Mouse (Mus musculus) heart, postnatal 4 days (tissue): ENCODE measurements around the gene Col15a1. TPM values are rescaled to one million over a fixed set of nuclear protein-coding genes. Genes with fewer than 3 reads are reported as not detected.

Source experiments
- DNase-seq: peaks from one replicate; pipeline ENCODE4 v3.0.0; 2021
- total RNA-seq, 2 experiments: library from RNA; stranded (reverse); gene quantifications; 2 replicates each; pipeline ENCODE4 v1.2.3; 2021

Col15a1 gene
- total RNA-seq, 2 experiments from 2014 or later: 165 to 183 TPM

- no peak for DNase-seq
Observed at GRCm38 (mm10) chr4:47274911-47275310, 67.0 kb downstream of the Col15a1 start.

GRCm38 (mm10) chr4:47278397-47278796 lies 70.4 kb downstream of the Col15a1 start:
- DNase-seq: no peak

- DNase-seq: no peak
Observed at GRCm38 (mm10) chr4:47279085-47279707, 71.2 kb downstream of the Col15a1 start.

GRCm38 (mm10) chr4:47280126-47280525 lies 72.2 kb downstream of the Col15a1 start:
- no peak for DNase-seq

- no peak for DNase-seq
Observed at GRCm38 (mm10) chr4:47281920-47282682, 74.1 kb downstream of the Col15a1 start.

DNA sequence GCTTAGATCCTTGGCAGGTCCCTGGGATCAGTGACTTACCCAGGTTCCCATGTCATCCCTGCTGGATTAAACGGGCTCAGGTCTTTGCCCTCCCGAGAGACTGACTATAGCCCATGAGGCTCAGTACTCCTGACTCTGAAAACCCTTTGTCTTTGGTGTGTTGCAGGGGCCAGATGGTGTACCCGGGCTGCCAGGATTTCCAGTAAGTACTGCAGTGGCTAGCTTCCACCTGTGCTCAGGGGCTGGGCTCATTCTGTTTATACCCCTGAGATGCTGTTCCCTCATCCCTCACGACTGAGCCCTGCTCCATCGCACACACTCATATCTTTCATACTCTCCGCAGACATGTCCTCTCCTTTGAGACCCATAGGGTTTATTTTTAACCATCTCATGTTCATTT lies 76.3 kb downstream of the Col15a1 start:
- no peak for DNase-seq

- DNase-seq: peak; percentile 44
Observed at GRCm38 (mm10) chr4:47284874-47285273, 76.9 kb downstream of the Col15a1 start.

- DNase-seq: no peak
Observed at GRCm38 (mm10) chr4:47286599-47287147, 78.7 kb downstream of the Col15a1 start.

GRCm38 (mm10) chr4:47287468-47287867 lies 79.5 kb downstream of the Col15a1 start:
- no peak for DNase-seq

DNA sequence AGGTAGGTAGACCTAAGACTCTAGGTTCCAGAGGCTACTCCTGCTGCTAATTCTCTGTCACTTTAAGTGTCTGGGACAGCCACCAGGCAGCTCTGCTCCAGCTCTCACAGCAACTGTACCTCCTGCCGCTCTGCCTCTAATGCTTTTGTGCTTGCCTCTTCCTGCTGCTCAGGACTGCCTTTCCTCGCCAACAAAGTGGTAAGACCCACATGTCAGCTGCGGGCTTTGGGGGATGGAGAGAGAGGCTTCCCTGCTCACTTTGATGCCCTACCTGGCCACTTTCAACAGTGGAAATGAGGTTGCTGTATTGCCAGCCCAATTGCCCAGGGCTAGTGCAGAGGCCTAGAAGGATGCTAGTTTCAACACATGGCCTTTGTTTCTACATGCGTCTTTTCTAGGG lies 80.3 kb downstream of the Col15a1 start:
- no peak for DNase-seq

- DNase-seq: no peak
Observed at GRCm38 (mm10) chr4:47289526-47289925, 81.6 kb downstream of the Col15a1 start.

- no peak for DNase-seq
Observed at GRCm38 (mm10) chr4:47290448-47290847, 82.5 kb downstream of the Col15a1 start.

DNA sequence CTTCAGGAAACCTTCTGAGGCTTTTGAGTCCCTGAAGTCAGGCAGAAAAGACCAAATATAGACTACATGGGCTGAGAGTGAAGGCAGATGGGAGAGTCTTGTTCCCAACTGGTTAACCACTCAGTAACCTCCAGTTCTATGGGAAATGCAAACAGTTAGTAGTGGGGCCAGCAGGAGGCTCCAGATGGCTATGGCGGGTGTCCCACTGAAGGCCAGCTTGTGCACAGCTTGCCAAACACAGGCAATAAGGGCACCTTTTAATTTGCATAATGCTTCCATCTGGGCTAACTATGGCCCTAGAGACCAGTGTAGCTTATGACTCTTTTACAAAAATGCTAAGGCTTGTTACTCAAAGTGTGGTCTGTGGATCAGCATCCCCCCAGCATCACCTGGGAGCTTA lies 83.1 kb downstream of the Col15a1 start:
- no peak for DNase-seq

- no peak for DNase-seq
Observed at GRCm38 (mm10) chr4:47292956-47293355, 85.0 kb downstream of the Col15a1 start.

DNA sequence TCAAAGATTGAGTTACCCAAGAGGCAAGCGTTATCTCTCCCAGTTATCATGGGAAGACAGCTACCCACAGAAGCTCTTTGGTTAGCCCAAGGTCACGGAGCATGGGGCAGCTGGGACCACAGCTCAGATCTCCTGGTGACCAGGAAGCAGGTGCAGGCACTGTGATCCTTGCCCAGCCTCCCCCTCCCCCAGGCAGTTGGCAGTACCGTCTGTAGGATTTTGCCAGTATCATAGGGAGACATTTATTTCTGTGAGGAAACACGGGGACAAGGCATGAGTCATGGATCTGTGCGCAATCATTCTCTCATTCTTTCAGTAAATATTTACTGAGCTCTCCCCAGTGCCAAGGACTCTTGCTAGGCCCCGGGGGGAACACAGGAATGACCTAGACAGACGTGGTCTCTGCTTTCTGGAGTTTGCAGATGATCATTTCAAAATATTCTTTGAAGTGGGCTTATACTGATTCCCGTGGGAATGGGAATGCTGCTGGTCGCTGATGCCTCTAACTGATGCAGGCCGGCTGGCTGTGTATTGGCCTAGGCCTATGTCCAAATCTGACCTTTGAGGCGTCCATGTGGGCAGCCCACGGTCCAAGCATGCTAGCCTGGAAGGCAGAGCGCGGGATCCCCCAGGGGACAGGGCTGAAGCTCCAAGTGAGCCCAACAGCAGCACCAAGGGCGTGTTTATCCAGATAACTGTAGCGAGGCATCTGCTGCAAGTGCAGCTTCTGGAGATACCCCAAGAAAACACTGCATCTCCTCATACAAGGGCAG lies 86.0 kb downstream of the Col15a1 start:
- DNase-seq: peak; percentile 44

DNA sequence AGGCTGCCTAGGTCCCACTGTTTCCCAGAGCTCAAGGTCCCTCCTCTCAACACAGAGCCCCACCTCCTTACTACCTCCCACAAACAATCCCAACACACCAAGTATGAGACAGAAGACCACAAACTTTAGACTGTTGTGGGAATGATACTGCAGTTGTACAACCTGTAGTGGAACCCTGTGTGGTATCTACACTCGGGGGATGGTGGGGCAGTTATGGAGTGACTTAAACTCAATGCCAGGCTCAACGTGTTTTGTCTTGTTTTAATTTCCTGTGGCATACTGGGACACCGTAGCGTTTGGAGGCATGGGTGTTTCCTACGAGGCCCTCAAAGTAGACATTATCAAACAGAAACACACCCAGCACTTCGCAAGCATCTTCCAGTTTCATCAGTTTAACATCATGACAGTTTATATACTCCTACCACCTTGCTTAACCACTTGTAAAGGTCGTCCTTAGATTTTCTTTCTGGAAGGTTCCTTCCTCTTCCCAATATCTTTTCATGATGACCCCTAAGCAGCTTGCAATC lies 86.6 kb downstream of the Col15a1 start:
- DNase-seq: no peak

DNA sequence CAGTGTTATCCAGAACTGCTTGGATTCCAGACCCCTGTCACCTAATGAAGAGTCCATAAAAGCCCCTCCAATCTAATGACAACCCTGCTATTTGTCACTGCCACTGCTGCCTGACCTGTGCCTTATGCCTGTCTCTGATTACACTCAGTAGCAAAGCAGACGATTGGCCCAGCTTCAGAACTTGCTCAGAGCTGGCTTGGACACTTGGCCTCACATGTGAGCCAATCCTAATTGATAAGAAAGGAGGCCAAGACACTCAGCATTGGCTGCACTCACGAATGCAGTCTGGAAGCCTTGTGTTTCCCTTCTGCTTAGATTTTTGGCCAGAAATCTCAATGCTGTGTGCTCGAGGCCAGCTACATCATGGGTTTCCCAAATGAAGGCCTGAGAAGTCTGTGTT lies 87.6 kb downstream of the Col15a1 start:
- DNase-seq: peak; percentile 69

- DNase-seq: no peak
Observed at GRCm38 (mm10) chr4:47300701-47301100, 92.7 kb downstream of the Col15a1 start.

- DNase-seq: no peak
Observed at GRCm38 (mm10) chr4:47302610-47303009, 94.6 kb downstream of the Col15a1 start.

GRCm38 (mm10) chr4:47303340-47303998 lies 95.5 kb downstream of the Col15a1 start:
- DNase-seq: no peak

DNA sequence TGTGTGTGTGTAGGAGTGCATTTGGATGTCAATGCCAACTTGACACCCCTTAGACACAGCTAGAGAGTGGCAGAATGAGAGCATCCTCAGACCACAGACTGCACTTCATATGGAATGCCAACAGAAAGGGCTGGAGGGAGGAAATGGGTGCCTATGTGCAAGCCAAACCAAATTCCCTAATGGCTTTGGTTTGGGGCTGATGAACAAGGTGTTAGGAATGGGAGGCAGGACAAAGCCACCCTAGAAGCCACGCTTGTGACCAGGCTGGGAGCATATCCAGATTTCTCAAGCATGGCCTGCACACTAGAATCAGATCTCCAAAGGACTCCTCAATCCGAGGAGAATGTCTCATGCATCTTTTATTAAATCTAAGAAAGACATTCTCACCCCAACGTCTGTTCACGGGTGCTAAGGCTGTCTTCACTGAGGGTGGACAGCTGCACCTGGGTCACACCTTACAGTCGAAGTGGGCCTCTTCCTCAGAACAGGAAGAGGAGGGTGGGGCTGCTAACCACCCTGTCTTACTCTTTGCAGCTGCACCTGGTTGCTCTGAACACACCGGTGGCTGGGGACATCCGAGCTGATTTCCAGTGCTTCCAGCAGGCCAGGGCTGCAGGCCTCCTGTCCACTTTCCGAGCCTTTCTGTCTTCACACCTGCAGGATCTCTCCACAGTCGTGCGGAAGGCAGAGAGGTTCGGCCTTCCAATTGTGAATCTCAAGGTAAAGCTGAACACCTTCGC lies 102.1 kb downstream of the Col15a1 start:
- no peak for DNase-seq

GRCm38 (mm10) chr4:47310812-47311211 lies 102.9 kb downstream of the Col15a1 start:
- peak; percentile 69 for DNase-seq
